Mouse (Mus musculus) gastrocnemius, adult 2 months (tissue): ENCODE measurements around the gene Aatk. TPM values are rescaled to one million over a fixed set of nuclear protein-coding genes. Genes with fewer than 3 reads are reported as not detected.
A peak's percentile ranks its signal among the peaks of the same experiment; 100 is the strongest.

Source experiments
- DNase-seq: peaks from one replicate; pipeline ENCODE4 v3.0.0; 2022
- H3K27ac ChIP-seq: fragments of 200-600 bp; 2 replicates; pipeline ENCODE4 v1.8.1; 2022; ENCODE audit warnings: mild to moderate bottlenecking
- H3K4me3 ChIP-seq: fragments of 200-600 bp; 2 replicates; pipeline ENCODE4 v1.8.1; 2022; ENCODE audit warnings: mild to moderate bottlenecking, moderate library complexity
- CTCF ChIP-seq: fragments of 200-600 bp; IDR thresholded peaks from 2 replicates; pipeline ENCODE4 v1.8.1; 2022; ENCODE audit warnings: antibody characterized with exemption, mild to moderate bottlenecking, moderate library complexity
- intact Hi-C: fragments of 180-260 bp; cut with DNase I; formaldehyde crosslinking; loops from one replicate; pipeline ENCODE4 v1.15.1; 2025
- total RNA-seq, 2 experiments: library from RNA; stranded (reverse); gene quantifications; 2 replicates each; pipeline ENCODE4 v1.2.3; 2021

The Aatk gene
- total RNA-seq, 2 experiments from 2014 or later: 2.8 to 2.9 TPM

- intact Hi-C loops: no loop called here
- Histone ChIP-seq H3K27ac (no peak overlapping the region), H3K4me3 (no peak overlapping the region)
- no peak for DNase-seq
- TF ChIP-seq CTCF: no peak
Measured at GRCm38 (mm10) chr11:120069261-120069660, 22.3 kb upstream of the Aatk start.

GRCm38 (mm10) chr11:120067834-120068233, 20.9 kb upstream of the Aatk start:
- H3K4me3 ChIP-seq: no peak overlapping the region
- intact Hi-C loops: no loop called here
- no peak for TF ChIP-seq CTCF
- no peak for DNase-seq
- H3K27ac ChIP-seq: no peak overlapping the region

- TF ChIP-seq CTCF: peak; percentile 84
- intact Hi-C loops: loop anchor here (1.0 to 2.0 kb wide), 2 partner anchors 34 to 52 kb away; no protein-coding TSS in a partner anchor
- peak; percentile 75 for DNase-seq
- H3K27ac ChIP-seq: no peak overlapping the region
- no peak overlapping the region for H3K4me3 ChIP-seq
Measured at GRCm38 (mm10) chr11:120065291-120065690, 18.3 kb upstream of the Aatk start.

GRCm38 (mm10) chr11:120064668-120065040, 17.7 kb upstream of the Aatk start:
- intact Hi-C loops: loop anchor here (1.0 to 2.0 kb wide), 2 partner anchors 34 to 51 kb away; no protein-coding TSS in a partner anchor
- DNase-seq: no peak
- Histone ChIP-seq H3K4me3 (no peak overlapping the region), H3K27ac (no peak overlapping the region)
- no peak for TF ChIP-seq CTCF

GRCm38 (mm10) chr11:120064006-120064667, 17.2 kb upstream of the Aatk start:
- intact Hi-C loops: loop anchor here (2.0 kb wide), 1 partner anchor 33 kb away; no protein-coding TSS in a partner anchor
- DNase-seq: no peak
- Histone ChIP-seq H3K27ac (no peak overlapping the region), H3K4me3 (no peak overlapping the region)
- TF ChIP-seq CTCF: no peak

- no peak overlapping the region for H3K4me3 ChIP-seq
- intact Hi-C loops: no loop called here
- DNase-seq: no peak
- H3K27ac ChIP-seq: no peak overlapping the region
- TF ChIP-seq CTCF: no peak
Measured at GRCm38 (mm10) chr11:120063326-120063725, 16.4 kb upstream of the Aatk start.

- no peak for DNase-seq
- Histone ChIP-seq H3K27ac (no peak overlapping the region), H3K4me3 (no peak overlapping the region)
- no peak for TF ChIP-seq CTCF
- intact Hi-C loops: no loop called here
Measured at GRCm38 (mm10) chr11:120060634-120061033, 13.7 kb upstream of the Aatk start.

GRCm38 (mm10) chr11:120055953-120056732, 9.2 kb upstream of the Aatk start:
- no peak overlapping the region for H3K27ac ChIP-seq
- intact Hi-C loops: no loop called here
- H3K4me3 ChIP-seq: no peak overlapping the region
- no peak for TF ChIP-seq CTCF
- DNase-seq: no peak

- intact Hi-C loops: loop anchor here (2.0 kb wide), 1 partner anchor 51 kb away; no protein-coding TSS in a partner anchor
- Histone ChIP-seq H3K27ac (no peak overlapping the region), H3K4me3 (no peak overlapping the region)
- DNase-seq: no peak
- TF ChIP-seq CTCF: no peak
Measured at GRCm38 (mm10) chr11:120053846-120054245, 6.9 kb upstream of the Aatk start.

- H3K27ac ChIP-seq: peak overlapping the region; percentile 51; the same call in 1 of the 2 replicates
- no peak for TF ChIP-seq CTCF
- intact Hi-C loops: loop anchor here (2.0 kb wide), 1 partner anchor 49 kb away; no protein-coding TSS in a partner anchor
- H3K4me3 ChIP-seq: no peak overlapping the region
- DNase-seq: peak; percentile 53
Measured at GRCm38 (mm10) chr11:120052274-120052673, 5.3 kb upstream of the Aatk start.

GRCm38 (mm10) chr11:120051124-120051811, 4.3 kb upstream of the Aatk start:
- intact Hi-C loops: no loop called here
- DNase-seq: no peak
- H3K27ac ChIP-seq: peak overlapping the region; percentile 51; the same call in 1 of the 2 replicates

GRCm38 (mm10) chr11:120049067-120049466, 2.1 kb upstream of the Aatk start:
- no peak overlapping the region for H3K4me3 ChIP-seq
- intact Hi-C loops: no loop called here
- no peak for TF ChIP-seq CTCF
- DNase-seq: peak; percentile 44
- peak overlapping the region; percentile 38 for H3K27ac ChIP-seq

More at GRCm38 (mm10) chr11:120051124-120051811, 4.3 kb upstream of the Aatk start:
- no peak overlapping the region for H3K4me3 ChIP-seq
- no peak for TF ChIP-seq CTCF

- TF ChIP-seq CTCF: peak; percentile 5; the same call in 1 of the 2 replicates
- H3K4me3 ChIP-seq: peak overlapping the region; percentile 13; the same call in 1 of the 2 replicates
Measured at GRCm38 (mm10) chr11:120048252-120048556, 1.2 kb upstream of the Aatk start.

More at GRCm38 (mm10) chr11:120048252-120048556, 1.2 kb upstream of the Aatk start:
- intact Hi-C loops: no loop called here
- DNase-seq: no peak
- H3K27ac ChIP-seq: no peak overlapping the region
